Mouse (Mus musculus) lung, adult 2 months (tissue): Measurements from ENCODE around the gene Gm5269.

Source experiments
- CTCF ChIP-seq: fragments of 200-500 bp; IDR thresholded peaks from 2 replicates; pipeline ENCODE4 v1.5.1; 2011; ENCODE audit warnings: mild to moderate bottlenecking, low read length, control low read depth; ENCODE audit not compliant: insufficient read depth
- POLR2A ChIP-seq: fragments of 200-500 bp; IDR thresholded peaks from 2 replicates; pipeline ENCODE4 v1.6.1; 2011; ENCODE audit warnings: low read depth, mild to moderate bottlenecking, control low read depth, low read length, borderline replicate concordance; ENCODE audit errors: extremely low read depth

GRCm38 (mm10) chr1:45917136-45917803 is 27.2 kb upstream of the Gm5269 start:
- TF ChIP-seq POLR2A (no peak), CTCF (no peak)
